ENCODE assay signal across 9 mouse cellular contexts in genomic region chr4:150098880-150099279, GRCm38 (mm10). TPM values are rescaled to one million over a fixed set of nuclear protein-coding genes. Genes with fewer than 3 reads are reported as not detected.
DNase-seq lines count a peak whose midpoint lies in the region; ATAC-seq lines count a peak whose summit lies in the region.
"Had no signal": no experiment of that assay in that cellular context is flagged by ENCODE, and none has a peak within 500 bp of the region (broad histone marks: within the 10 kb centered on the region; RNA-seq: fewer than 3 reads in every experiment).

No protein-coding gene starts in this region.

- DNase-seq in heart, adult 18-20 months = peak; percentile 76 to 89
- DNase-seq in adrenal gland, postnatal 10 days = peak; percentile 77
- peak; percentile 57 for DNase-seq in embryo, embryonic 11.5 days (ENCODE audit: low read depth, low spot score)
- DNase-seq in heart, adult 9 months (ENCODE audit: low spot score in 2 of 2) = peak; percentile 48 to 78
- peak; percentile 82 for DNase-seq in layer of hippocampus, adult 11-12 months (ENCODE audit: low spot score)
- peak; percentile 81 for DNase-seq in lung, postnatal 25 days (ENCODE audit: low spot score)
- peak; percentile 76 for DNase-seq in retina, postnatal 7 days (ENCODE audit: low read depth, low spot score)

- 17% methylated on average over 10 of the region's 10 CpGs for WGBS in heart, embryonic 11.5 days (ENCODE audit: insufficient replicate concordance)

- H3K9me3 ChIP-seq in heart, embryonic 11.5 days (replicated peaks; ENCODE audit: control insufficient read depth, low read length) = no peaks in the 10 kb centered on the region
- H3K9me3 ChIP-seq: liver, embryonic 15.5 days had no signal

- H3K27ac ChIP-seq in heart, embryonic 11.5 days (ENCODE audit: low read depth, low read length) = no peak overlapping the region
- H3K27ac ChIP-seq: liver, embryonic 15.5 days had no signal

- no peak overlapping the region for H3K4me3 ChIP-seq in heart, embryonic 11.5 days (ENCODE audit: low read depth, low read length)
- H3K4me3 ChIP-seq: liver, embryonic 15.5 days had no signal

- no peak for ATAC-seq in heart, embryonic 11.5 days (replicated peaks; ENCODE audit: insufficient number of reproducible peaks, low FRiP score, low TSS enrichment)

- no peak overlapping the region for H3K4me2 ChIP-seq in heart, embryonic 11.5 days
- H3K4me2 ChIP-seq: liver, embryonic 15.5 days had no signal

- peaks cover 19% of the 10 kb centered on the region for H3K27me3 ChIP-seq in heart, embryonic 11.5 days (ENCODE audit: control insufficient read depth, insufficient read depth, low read length)

- H3K36me3 ChIP-seq in heart, embryonic 11.5 days (ENCODE audit: control insufficient read depth, insufficient read depth, low read length) = no peaks in the 10 kb centered on the region
- H3K36me3 ChIP-seq: liver, embryonic 15.5 days had no signal

- H3K9ac ChIP-seq in heart, embryonic 11.5 days (ENCODE audit: low read depth, low read length) = no peak overlapping the region
- H3K9ac ChIP-seq: liver, embryonic 15.5 days had no signal

- H3K4me1 ChIP-seq in heart, embryonic 11.5 days (ENCODE audit: control insufficient read depth, insufficient read depth, low read length) = peaks cover 8% of the 10 kb centered on the region

RNA-seq across cellular contexts. Expression of gene Gpr157, which starts 11.7 kb away (rescaled TPM):
- 10 to 100 TPM; 36.5 to 43.7 TPM for total RNA-seq in heart, adult 18-20 months (2021)
- polyA plus RNA-seq in heart, embryonic 11.5 days (2014; fragmentation: Nextera tagmentation; extraction: Ambion mirVana) = 1.3 and 1.5 TPM in 2 replicates
- 1 to 10 TPM; 2.7 to 4.9 TPM for total RNA-seq in adrenal gland, postnatal 10 days (2021)

RNA-seq across cellular contexts. Expression of gene Slc2a5, which starts 20.2 kb away (rescaled TPM):
- under 1 TPM in 1 of 2 experiments, not detected in 1; 0.41 TPM for total RNA-seq in heart, adult 18-20 months (2021)
- polyA plus RNA-seq in heart, embryonic 11.5 days (2014; fragmentation: Nextera tagmentation; extraction: Ambion mirVana) = 0.79 and 1.3 TPM in 2 replicates
- total RNA-seq in adrenal gland, postnatal 10 days (2021) = under 1 TPM; 0.27 to 0.75 TPM

RNA-seq across cellular contexts. Expression of gene Slc2a7, which starts 49.9 kb away (rescaled TPM):
- total RNA-seq in heart, adult 18-20 months (2021) = not detected
- not detected in 2 replicates for polyA plus RNA-seq in heart, embryonic 11.5 days (2014; fragmentation: Nextera tagmentation; extraction: Ambion mirVana)
- total RNA-seq in adrenal gland, postnatal 10 days (2021) = not detected

Comparison
In these comparisons a context has a peak if more than half of its experiments do, and no peak if none do; other contexts are left out.
1. RNA of gene Gpr157, which starts 11.7 kb away (total RNA-seq): 36.5 to 43.7 TPM in heart, adult 18-20 months; 2.7 to 4.9 TPM in adrenal gland, postnatal 10 days; every median in the first group is over 4 times any median in the second.
2. Peak in every context shown above with its lines, with median percentiles within 50 percentile points of each other: DNase-seq.